Mouse (Mus musculus): ENCODE data around the gene Gm20696.

GRCm38 (mm10) chr6:99458775-99459174 lies 207.8 kb downstream of the Gm20696 start:
- no peak for TF ChIP-seq CTCF (IDR thresholded peaks at IDR 0.05; ENCODE audit: low read depth, low read length)
- TF ChIP-seq POLR2AphosphoS5 (IDR thresholded peaks at IDR 0.05; ENCODE audit: insufficient replicate concordance, low read depth, low read length) = no peak
- no peak for TF ChIP-seq GATA1 (IDR thresholded peaks at IDR 0.05; ENCODE audit: borderline replicate concordance, low read length)
- TF ChIP-seq TAL1 (conservative IDR thresholded peaks at IDR 0.05; ENCODE audit: low read depth, low read length) = no peak
- no peak for TF ChIP-seq GATA2 (IDR thresholded peaks at IDR 0.05; ENCODE audit: borderline replicate concordance, low read depth, low read length)

Measured in G1E (cell line).